Mouse (Mus musculus) layer of hippocampus, postnatal 14 days (tissue): ENCODE results near the gene Agmat. TPM values are rescaled to one million over a fixed set of nuclear protein-coding genes. Genes with fewer than 3 reads are reported as not detected.
"Not testable (repeated sequence)": the region's sequence is repeated elsewhere in the genome, so short reads cannot be mapped to it uniquely, and the experiment has no call there.

ENCODE experiments used
- DNase-seq, 2 experiments: peaks; one replicate each; pipeline ENCODE4 v3.0.0; 2021 to 2022; ENCODE audit warnings: low spot score in 2 of 2, mixed read lengths in 1 of 2
- total RNA-seq, 2 experiments: library from RNA; stranded (reverse); gene quantifications; 2 replicates each; pipeline ENCODE4 v1.2.3; 2021

The Agmat gene
- total RNA-seq, 2 experiments from 2014 or later = not detected

DNA sequence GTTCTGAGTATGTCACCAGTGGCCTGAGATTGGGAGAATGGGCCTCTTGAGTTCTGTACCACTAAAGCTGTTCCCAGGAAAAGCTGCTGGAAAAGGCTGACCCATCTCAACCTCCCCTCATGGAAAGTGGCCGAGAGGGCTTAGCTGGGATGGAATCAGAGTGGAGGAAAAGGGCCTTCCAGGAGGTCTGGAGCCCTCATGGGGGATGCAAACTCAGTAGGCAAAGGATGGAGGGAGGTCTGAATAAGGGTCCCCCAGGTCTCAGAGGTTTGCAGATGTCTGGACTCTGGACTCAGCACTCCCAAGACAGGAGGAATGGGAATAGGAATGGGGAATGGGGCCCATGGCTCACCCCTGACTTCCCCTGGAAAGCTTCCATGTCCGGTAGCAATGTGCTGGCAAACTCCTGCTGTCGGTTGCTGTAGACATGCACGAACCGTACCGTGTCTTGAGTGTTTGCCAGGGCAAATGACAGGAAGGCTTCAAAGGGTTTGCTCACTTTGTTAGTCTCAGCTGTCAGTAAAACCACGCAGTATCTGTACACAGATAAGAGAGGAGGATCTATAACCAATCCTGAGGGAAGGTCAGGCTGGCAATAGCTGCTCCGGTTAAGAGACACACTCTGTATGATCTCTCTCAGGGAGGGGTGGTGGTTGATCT is 23.2 kb downstream of the Agmat start:
- no peak for DNase-seq

DNA sequence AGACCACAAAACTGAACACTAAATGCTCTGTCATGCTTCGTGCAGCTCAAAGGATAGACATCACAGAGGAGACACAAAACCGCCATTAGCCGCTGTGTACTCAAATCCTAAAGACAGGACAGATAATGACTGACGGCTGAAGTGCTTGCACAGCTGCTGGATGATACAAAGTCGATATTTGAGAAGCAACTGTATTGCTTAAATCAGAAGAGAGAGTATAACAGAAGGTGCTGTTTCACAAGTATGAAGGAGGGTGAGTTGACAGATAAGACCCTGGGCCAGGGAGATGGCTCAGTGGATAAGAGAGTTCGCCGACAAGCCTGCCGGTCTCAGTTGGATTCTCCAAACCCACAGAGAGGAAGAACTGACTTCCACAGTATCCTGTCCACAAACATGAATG is 25.4 kb downstream of the Agmat start:
- no peak for DNase-seq

GRCm38 (mm10) chr4:141773019-141773418 is 26.5 kb downstream of the Agmat start:
- DNase-seq = not testable (repeated sequence)

- DNase-seq = peak in 1 of 2 experiments; percentile 18
Observed at GRCm38 (mm10) chr4:141779828-141780227, 33.4 kb downstream of the Agmat start.

DNA sequence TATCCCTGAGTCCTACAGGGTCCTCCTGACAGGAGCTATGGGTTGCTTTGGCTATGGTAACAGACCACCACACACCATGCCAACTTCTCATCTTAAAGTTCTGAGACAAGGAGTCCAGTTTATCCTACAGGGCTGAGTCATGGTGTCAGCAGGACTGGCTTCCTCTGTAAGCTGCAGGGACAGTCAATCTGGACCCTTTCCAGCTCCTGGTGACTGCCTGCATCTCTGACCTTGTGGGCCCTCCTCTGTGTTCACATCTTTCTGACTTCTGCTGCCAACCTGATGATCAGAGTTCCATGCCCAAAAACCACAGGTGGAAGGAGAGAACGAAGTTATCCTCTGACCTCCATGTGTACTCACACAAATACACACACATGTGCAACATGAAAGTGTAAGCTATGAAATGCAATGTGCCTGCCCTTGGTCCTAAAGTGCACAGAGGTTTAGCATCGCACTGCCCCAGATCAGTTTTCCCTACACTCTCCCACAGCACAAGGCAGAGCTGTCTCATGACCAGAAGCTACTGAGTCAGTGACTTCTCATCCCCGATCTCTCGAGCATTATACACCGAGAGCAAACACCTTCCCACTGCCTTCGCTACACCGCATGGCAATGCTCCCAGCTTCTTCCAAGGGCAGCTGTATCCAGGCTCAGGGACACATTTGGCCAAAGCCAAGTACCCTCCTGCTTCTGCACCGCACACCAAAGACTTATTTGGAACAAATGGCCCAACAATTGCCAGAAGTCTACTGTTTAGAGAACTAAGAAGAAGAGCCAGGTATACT is 34.9 kb downstream of the Agmat start:
- no peak for DNase-seq

DNA sequence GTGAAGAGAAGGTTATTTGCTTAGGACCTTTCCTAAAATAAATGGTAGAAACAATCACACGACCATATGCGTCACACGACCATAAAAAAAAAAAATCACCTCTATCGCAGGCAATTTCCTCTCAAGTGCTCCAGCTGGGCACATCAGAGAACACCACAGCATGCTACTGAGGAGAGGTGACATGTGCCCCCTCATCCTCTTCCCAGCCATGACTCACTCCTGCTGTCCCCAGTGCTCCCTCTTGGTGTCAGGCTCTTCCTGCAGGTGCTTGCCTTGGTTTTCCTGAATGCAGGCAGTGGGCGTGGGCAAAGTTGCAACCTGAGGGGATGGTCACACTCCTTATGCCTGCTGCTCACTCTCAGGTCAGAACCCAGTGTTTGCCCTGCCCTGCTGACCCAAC is 38.4 kb downstream of the Agmat start:
- DNase-seq = no peak

DNA sequence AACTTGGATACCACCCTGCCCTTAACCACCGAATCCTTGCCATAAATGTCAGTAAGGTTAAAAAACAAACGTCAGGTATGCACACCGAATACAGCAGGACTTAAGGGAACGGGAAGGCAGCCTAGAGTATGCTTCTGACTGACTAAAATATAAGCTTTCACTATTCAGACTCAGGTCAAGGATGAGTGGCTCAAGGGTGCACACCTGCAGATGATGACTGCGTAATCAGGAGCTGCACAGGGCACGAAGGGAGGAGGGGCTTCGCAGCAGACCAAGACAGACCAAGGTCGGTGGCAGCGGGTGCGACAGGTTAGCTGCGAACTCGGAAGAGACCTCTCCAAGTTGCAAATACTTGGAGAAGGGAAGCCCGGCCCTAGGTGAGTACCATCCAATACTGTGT is 39.7 kb downstream of the Agmat start:
- no peak for DNase-seq

GRCm38 (mm10) chr4:141787046-141787445 is 40.6 kb downstream of the Agmat start:
- DNase-seq = no peak

DNA sequence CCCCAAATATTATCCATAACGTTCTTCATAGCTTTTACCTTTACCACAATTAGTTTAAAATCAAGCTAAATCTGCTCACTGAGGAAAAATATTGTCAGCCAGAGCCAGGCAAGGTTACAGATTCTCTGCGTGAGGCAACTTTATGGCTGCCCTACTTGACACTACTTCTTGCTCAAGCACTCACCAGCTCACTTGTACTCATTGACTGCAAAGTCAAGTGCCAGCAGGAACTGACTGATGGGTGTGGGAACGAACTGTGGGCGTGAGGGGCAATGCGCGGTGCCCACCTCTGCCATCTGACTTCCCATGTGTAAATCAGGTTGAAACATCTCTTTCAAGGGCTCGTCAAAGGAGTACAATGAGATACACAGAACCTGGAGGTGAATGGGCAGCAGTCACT is 41.0 kb downstream of the Agmat start:
- no peak for DNase-seq

GRCm38 (mm10) chr4:141789564-141790218 is 43.2 kb downstream of the Agmat start:
- no peak for DNase-seq

DNA sequence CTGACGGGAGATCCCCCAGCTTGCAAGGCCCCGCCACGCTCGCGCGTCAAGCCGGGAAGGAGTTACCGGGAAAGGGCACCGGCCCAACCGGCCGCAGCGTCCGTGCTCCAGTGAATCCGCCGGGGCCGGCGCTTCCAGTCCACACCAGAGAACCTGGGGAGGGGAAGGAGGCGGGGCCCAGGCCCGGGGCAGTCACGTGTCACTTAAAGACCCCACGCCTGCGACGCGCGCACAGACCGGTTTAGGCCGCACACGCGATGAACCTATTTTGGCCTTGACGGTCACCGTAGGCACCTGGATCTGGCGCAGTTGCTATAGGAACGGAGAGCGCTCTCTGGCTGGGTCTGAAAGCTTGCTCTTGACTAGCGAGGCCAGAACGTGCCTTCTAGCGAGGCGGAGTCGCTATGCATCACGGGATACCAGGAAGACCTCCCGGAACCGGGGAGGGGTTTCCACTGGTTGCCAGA is 44.1 kb downstream of the Agmat start, which contains the start of gene Dnajc16:
TSS of gene Dnajc16 (minus strand) at position 408 of the 467 bp plus-strand sequence.
- DNase-seq = peak; percentile 95 to 99

DNA sequence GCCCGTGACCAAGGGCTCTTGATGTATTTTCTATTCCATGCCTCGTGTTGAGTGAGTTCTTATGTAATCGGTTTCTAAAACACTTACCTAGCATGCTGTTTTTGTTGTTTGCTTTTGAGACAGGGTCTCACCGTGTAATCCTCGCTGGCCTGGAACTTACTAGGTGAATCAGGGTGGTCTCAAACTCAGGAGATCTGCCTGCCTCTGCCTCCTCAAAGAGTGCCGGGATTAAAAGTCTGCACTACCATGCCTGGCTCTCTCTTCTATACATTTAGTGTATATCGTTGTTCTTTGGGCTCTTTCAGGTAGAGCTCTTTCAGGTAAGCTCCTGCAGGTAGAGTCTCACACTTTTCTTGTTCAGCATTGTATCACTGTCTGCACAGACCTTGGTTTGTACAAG is 45.0 kb downstream of the Agmat start:
- no peak for DNase-seq

- DNase-seq = no peak
Observed at GRCm38 (mm10) chr4:141791951-141792350, 45.5 kb downstream of the Agmat start.

GRCm38 (mm10) chr4:141792554-141793281 is 46.2 kb downstream of the Agmat start:
- no peak for DNase-seq

DNA sequence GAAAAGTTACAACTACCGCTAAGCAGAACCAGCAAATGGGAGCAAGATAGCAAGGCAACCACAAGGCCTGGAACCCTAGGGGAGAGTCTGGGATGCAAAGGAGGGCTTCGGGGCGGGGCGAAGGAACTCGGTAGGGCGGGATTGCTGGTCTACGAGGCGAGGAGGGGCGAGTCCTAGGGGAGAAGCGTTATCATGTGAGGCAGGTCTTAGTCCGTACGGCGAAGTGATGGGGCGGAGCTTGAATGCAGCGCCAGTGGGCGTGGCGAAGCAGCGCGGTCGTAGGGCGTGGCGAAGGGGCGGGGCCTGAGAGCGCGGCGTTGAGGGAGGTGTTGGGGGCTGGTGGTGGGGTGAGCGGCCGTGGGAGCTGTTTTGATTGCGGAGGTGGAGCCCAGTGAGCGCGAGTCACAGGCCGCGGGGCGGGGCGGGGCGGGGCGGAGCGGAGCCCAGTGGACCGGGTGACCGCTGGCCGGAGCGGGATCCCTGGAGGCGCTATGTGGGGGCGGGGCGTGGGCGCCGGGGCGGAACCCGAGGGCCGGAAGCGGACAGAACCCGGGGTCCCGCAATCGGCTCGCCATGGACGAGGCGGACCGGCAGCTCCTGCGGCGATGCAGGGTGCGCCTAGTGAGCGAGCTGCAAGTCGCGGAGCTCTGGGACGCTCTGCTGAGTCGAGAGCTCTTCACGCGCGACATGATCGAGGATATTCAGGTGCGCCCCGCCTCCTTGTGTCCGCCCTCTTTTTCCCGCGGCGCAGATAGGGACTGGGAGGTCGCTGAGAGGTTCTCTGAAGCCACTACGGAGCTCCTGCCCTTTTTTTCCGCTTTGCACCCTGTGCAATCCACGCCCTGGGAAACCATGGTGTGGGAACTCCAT is 47.0 kb downstream of the Agmat start, which contains the start of gene Casp9:
TSS of gene Casp9 (plus strand) at position 331 of the 870 bp plus-strand sequence.
- DNase-seq = peak; percentile 94 to 96

- DNase-seq = no peak
Observed at GRCm38 (mm10) chr4:141794152-141794535, 47.7 kb downstream of the Agmat start.

DNA sequence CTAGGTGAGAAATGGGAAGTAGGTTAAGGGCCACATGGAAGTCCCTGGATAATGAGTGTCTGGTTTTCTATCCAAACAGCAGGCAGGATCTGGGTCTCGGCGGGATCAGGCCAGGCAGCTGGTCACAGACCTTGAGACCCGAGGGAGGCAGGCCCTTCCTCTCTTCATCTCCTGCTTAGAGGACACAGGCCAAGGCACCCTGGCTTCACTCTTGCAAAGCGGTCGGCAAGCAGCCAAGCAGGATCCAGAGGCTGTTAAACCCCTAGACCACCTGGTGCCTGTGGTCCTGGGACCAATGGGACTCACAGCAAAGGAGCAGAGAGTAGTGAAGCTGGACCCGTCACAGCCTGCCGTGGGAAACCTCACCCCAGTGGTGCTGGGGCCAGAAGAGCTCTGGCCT is 49.9 kb downstream of the Agmat start:
- DNase-seq = no peak

GRCm38 (mm10) chr4:141796954-141797353 is 50.5 kb downstream of the Agmat start:
- DNase-seq = no peak

DNA sequence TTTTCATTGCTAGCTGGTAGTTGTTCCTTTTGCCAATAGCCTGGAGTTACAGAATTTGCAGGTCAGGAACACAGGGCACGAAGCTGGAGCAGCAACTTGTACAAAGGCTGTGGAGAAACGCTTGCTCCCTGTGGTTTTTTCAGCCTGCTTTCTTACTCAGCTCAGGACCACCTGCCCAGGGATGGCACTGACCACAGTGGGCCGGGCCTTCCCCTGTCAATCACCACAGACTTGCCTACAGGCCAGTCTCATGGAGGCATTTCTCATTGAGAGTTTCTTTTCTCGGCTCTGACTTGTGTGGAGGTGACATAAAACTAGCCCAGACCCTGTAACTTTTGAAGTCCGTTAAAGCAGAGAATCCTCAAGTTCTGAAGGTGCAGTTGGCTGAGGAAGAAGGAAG is 51.1 kb downstream of the Agmat start:
- DNase-seq = no peak

DNA sequence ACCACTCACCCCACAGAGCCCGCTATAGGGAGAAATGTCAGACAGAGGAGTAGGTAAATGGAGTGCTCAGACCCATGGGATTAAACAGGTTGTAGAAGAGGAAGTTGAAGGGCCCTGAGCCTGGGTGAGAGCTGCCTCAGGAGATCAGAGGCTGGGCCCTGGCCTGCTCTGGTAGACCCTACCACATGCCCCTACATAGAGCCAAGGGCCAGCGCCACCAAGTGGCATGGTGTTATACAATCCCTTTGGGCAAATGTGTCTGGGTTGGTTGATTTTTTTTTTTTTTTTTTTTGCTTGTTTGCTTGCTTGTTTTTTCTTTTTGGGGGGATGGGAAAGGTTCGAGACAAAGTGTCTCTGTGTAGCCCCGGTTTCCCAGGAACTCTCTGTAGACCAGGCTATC is 57.6 kb downstream of the Agmat start:
- no peak for DNase-seq
